Mouse (Mus musculus) limb, embryonic 11.5 days (tissue): Measurements from ENCODE around the gene St7l. TPM values are rescaled to one million over a fixed set of nuclear protein-coding genes. Genes with fewer than 3 reads are reported as not detected.
"Not testable (repeated sequence)": the region's sequence is repeated elsewhere in the genome, so short reads cannot be mapped to it uniquely, and the experiment has no call there.

Experiments
- ATAC-seq: fragments of 200-750 bp; cut with Nextera tagmentation; 2 replicates; pipeline ENCODE4 v1.8.0; 2017; ENCODE audit warnings: low read depth; ENCODE audit not compliant: insufficient number of reproducible peaks, low FRiP score, low TSS enrichment
- DNase-seq: peaks from one replicate; pipeline ENCODE4 v3.0.0-alpha.2; 2015; ENCODE audit warnings: low spot score
- H3K27ac ChIP-seq: fragments of 300-500 bp; sonication (generic); replicated peaks from 2 replicates; pipeline ENCODE4 v1.5.1; 2014; ENCODE audit warnings: low read depth, mild to moderate bottlenecking, low read length
- H3K27me3 ChIP-seq: fragments of 300-500 bp; sonication (generic); 2 replicates; pipeline ENCODE4 v1.6.1; 2014; ENCODE audit warnings: mild to moderate bottlenecking, low read length, mixed read lengths; ENCODE audit not compliant: control insufficient read depth, insufficient read depth
- H3K36me3 ChIP-seq: fragments of 300-500 bp; sonication (generic); 2 replicates; pipeline ENCODE4 v1.6.1; 2014; ENCODE audit warnings: mild to moderate bottlenecking, low read length, moderate library complexity, mixed read lengths; ENCODE audit not compliant: control insufficient read depth, insufficient read depth
- H3K4me1 ChIP-seq: fragments of 300-500 bp; sonication (generic); 2 replicates; pipeline ENCODE4 v1.6.1; 2014; ENCODE audit warnings: low read length, mixed read lengths; ENCODE audit not compliant: control insufficient read depth, insufficient read depth
- H3K4me2 ChIP-seq: fragments of 300-500 bp; sonication (generic); 2 replicates; pipeline ENCODE4 v1.6.1; 2014; ENCODE audit warnings: low read depth, mild to moderate bottlenecking, moderate library complexity; ENCODE audit not compliant: severe bottlenecking
- H3K4me3 ChIP-seq: fragments of 300-500 bp; sonication (generic); 2 replicates; pipeline ENCODE4 v1.5.1; 2014; ENCODE audit warnings: low read depth, low read length
- H3K9ac ChIP-seq: fragments of 300-500 bp; sonication (generic); 2 replicates; pipeline ENCODE4 v1.6.1; 2014; ENCODE audit warnings: mild to moderate bottlenecking, low read length
- H3K9me3 ChIP-seq: fragments of 300-500 bp; sonication (generic); 2 replicates; pipeline ENCODE4 v1.6.1; 2016; ENCODE audit warnings: low read length; ENCODE audit not compliant: control insufficient read depth
- WGBS: fragments of 180-500 bp; shearing (Covaris S2); extraction: QIAGEN DNeasy Blood & Tissue Kit; methylation state at CpG from one replicate; pipeline ENCODE4 v1.1.7; 2014; 5-methylcytosine and 5-hydroxymethylcytosine counted together
- polyA plus RNA-seq: library from polyadenylated mRNA; unstranded; fragments of >200 nt; fragmentation: Nextera tagmentation; extraction: Ambion mirVana; gene quantifications from 2 replicates; pipeline ENCODE4 v1.2.1, GENCODE M21; 2014

St7l gene
- polyA plus RNA-seq, 1 experiment from 2014 or later: 33.8 TPM

DNA sequence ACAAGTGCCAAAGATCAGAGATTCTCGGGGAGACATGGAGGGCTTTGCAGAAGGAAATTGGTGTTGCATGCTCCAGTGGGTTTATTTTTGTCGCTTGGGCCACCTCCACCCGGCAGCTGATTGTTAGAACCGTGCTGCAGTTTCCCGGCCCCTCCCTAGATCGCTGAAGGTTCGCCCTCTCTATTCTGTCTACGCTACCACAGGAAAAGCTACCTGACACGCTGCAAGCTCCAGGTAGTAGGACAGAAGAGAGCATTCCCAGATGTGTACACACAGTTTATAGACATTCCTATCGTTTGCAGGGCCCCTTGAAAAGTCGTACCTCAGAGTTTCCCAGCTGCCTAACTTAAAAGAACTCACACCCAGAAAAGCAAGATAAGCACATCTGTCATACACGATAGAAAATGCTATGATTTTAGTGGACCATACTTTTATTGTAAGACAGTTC lies 1.6 kb downstream of the St7l start:
- Histone ChIP-seq H3K4me3 (peak overlapping the region; percentile 95), H3K4me2 (peak overlapping the region; percentile 81), H3K4me1 (peaks cover 4% of the 10 kb centered on the region; the same call in 1 of the 2 replicates), H3K9ac (peak overlapping the region; percentile 94), H3K36me3 (no peaks in the 10 kb centered on the region), H3K27me3 (no peaks in the 10 kb centered on the region), H3K27ac (peak overlapping the region; percentile 95), H3K9me3 (no peaks in the 10 kb centered on the region)
- 1% methylated on average over 12 of the region's 12 CpGs for WGBS
- ATAC-seq (no peak), DNase-seq (no peak)

GRCm38 (mm10) chr3:104866674-104867073 lies 2.9 kb downstream of the St7l start:
- H3K9ac ChIP-seq, H3K4me3 ChIP-seq, ATAC-seq, H3K27ac ChIP-seq, DNase-seq, H3K4me2 ChIP-seq, H3K36me3 ChIP-seq, H3K9me3 ChIP-seq, H3K4me1 ChIP-seq, H3K27me3 ChIP-seq: not testable (repeated sequence)

DNA sequence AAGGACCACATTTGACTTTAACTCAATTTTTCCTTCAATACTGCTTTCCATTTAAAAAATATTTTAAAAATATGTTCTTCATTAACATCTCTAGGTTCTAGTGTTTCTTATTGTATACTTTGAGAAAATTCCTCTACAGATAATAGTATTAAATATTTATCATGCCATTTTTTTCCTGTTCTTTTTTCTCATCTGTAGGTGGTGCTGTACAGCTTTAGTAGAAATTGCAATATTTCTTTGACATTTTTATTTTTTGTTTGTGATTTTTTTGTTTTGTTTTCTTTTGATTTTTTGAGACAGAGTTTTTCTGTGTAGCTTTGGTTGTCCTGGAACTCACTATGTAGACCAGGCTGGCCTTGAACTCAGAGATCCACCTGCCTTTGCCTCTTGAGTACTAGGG lies 5.8 kb downstream of the St7l start:
- Histone ChIP-seq H3K27ac (no peak overlapping the region), H3K4me2 (no peak overlapping the region), H3K36me3 (peaks cover 8% of the 10 kb centered on the region), H3K27me3 (no peaks in the 10 kb centered on the region), H3K4me3 (no peak overlapping the region), H3K9me3 (no peaks in the 10 kb centered on the region), H3K9ac (no peak overlapping the region), H3K4me1 (peaks cover 4% of the 10 kb centered on the region; the same call in 1 of the 2 replicates)
- ATAC-seq: no peak
- DNase-seq: no peak

- H3K4me1 ChIP-seq: no peaks in the 10 kb centered on the region
- 88% methylated on average over 3 of the region's 3 CpGs for WGBS
- no peak for DNase-seq
- no peaks in the 10 kb centered on the region for H3K9me3 ChIP-seq
- no peak for ATAC-seq
- no peak overlapping the region for H3K9ac ChIP-seq
- no peaks in the 10 kb centered on the region for H3K27me3 ChIP-seq
- no peak overlapping the region for H3K27ac ChIP-seq
- no peak overlapping the region for H3K4me3 ChIP-seq
- peaks cover 2% of the 10 kb centered on the region for H3K36me3 ChIP-seq
- no peak overlapping the region for H3K4me2 ChIP-seq
Observed at GRCm38 (mm10) chr3:104888585-104888984, 24.8 kb downstream of the St7l start.

DNA sequence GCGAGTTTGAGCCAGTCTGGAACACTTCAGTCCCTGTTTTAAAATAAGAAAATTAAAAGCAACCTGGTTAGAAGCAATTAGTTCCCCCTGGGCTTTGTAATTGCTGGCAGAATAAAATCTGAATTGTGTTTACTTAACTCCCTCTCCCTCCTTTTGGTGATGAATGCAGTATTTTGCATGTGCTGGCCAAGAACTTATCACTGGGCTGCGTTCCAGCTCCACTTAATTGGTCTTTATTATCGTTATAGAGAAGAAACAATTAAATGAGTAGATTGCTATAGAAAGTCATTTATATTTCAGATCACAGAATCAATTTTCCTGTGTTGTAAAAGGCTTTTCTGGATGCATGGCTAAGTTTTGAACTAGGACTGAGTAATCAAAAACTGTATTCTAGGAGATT lies 32.3 kb downstream of the St7l start:
- DNase-seq (no peak), ATAC-seq (no peak)
- 95% methylated on average over 3 of the region's 3 CpGs for WGBS

GRCm38 (mm10) chr3:104901154-104901553 lies 37.3 kb downstream of the St7l start:
- ATAC-seq (no peak), DNase-seq (no peak)
- H3K27ac ChIP-seq: no peak overlapping the region
- H3K9ac ChIP-seq: no peak overlapping the region
- peaks cover 3% of the 10 kb centered on the region; the same call in 1 of the 2 replicates for H3K36me3 ChIP-seq
- no peaks in the 10 kb centered on the region for H3K9me3 ChIP-seq
- no peaks in the 10 kb centered on the region for H3K4me1 ChIP-seq
- WGBS: 90% methylated on average over 4 of the region's 4 CpGs
- no peak overlapping the region for H3K4me3 ChIP-seq
- no peaks in the 10 kb centered on the region for H3K27me3 ChIP-seq
- no peak overlapping the region for H3K4me2 ChIP-seq

More for the DNA sequence above, 32.3 kb downstream of the St7l start:
- Histone ChIP-seq H3K4me2 (no peak overlapping the region), H3K27me3 (no peaks in the 10 kb centered on the region), H3K27ac (no peak overlapping the region), H3K9me3 (no peaks in the 10 kb centered on the region), H3K4me3 (no peak overlapping the region), H3K36me3 (peaks cover 3% of the 10 kb centered on the region), H3K9ac (no peak overlapping the region), H3K4me1 (no peaks in the 10 kb centered on the region)

GRCm38 (mm10) chr3:104905389-104905788 lies 41.6 kb downstream of the St7l start:
- 92% methylated on average over 4 of the region's 4 CpGs for WGBS
- ATAC-seq: no peak
- Histone ChIP-seq H3K4me1 (no peaks in the 10 kb centered on the region), H3K4me3 (no peak overlapping the region), H3K9ac (no peak overlapping the region), H3K36me3 (no peaks in the 10 kb centered on the region), H3K27ac (no peak overlapping the region), H3K27me3 (no peaks in the 10 kb centered on the region), H3K4me2 (no peak overlapping the region), H3K9me3 (no peaks in the 10 kb centered on the region)
- DNase-seq: no peak

DNA sequence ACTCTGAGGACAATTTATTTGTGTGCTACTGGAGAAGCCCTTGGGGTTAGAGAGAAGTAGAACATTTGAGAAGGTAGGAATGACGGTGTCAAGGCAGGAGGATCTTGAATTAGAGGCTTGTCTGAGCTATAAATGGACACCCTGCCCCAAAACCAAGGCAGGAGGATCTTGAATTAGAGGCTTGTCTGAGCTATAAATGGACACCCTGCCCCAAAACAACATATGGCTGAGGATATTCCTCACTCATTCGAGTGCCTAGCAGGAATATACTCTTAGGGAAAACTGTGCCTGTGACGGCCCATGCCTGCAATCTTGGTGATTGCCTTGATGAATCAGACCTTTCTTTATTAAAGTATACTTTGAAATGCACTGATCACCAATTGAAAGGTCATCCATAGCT lies 42.2 kb downstream of the St7l start:
- Histone ChIP-seq H3K9ac (no peak overlapping the region), H3K27me3 (no peaks in the 10 kb centered on the region), H3K4me2 (no peak overlapping the region), H3K4me1 (no peaks in the 10 kb centered on the region), H3K4me3 (no peak overlapping the region), H3K27ac (no peak overlapping the region), H3K9me3 (no peaks in the 10 kb centered on the region), H3K36me3 (no peaks in the 10 kb centered on the region)
- no peak for ATAC-seq
- WGBS: 85% methylated on average over 3 of the region's 3 CpGs
- DNase-seq: no peak

DNA sequence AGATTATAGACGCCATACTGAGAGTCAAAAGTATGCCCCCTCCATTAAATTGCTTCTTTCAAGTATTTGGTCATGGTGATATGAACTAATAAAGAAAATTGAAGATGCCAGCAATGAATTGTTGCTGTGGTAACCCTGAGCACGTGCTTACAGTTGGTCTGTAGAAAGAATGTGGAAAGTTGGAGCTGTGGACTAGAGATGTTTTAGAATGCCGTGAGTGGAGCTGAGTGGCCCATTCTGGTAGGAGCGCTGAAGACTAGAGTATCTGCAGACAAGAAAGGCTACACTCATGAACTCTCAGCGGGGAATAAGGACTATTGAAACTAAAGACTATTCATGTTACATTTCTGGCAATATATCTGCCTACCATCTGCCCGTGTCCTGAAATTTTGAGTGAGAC lies 45.4 kb downstream of the St7l start:
- Histone ChIP-seq H3K36me3 (no peaks in the 10 kb centered on the region), H3K9me3 (no peaks in the 10 kb centered on the region), H3K4me2 (no peak overlapping the region), H3K27ac (no peak overlapping the region), H3K9ac (no peak overlapping the region), H3K27me3 (no peaks in the 10 kb centered on the region), H3K4me3 (no peak overlapping the region), H3K4me1 (no peaks in the 10 kb centered on the region)
- DNase-seq (no peak), ATAC-seq (no peak)
- 94% methylated on average over 6 of the region's 6 CpGs for WGBS
